Mouse (Mus musculus): ENCODE measurements around the gene Vasn.
A peak's percentile ranks its signal among the peaks of the same experiment; 100 is the strongest.

The Vasn gene

GRCm38 (mm10) chr16:4639831-4640237, at the start of gene Vasn, which contains the start of gene Dnaja3:
Vasn (plus strand) TSS chr16:4639941.
Dnaja3 (plus strand) TSS chr16:4639989.
- DNase-seq (ENCODE audit: low spot score in 2 of 2) = peak; percentile 70 to 82

DNA sequence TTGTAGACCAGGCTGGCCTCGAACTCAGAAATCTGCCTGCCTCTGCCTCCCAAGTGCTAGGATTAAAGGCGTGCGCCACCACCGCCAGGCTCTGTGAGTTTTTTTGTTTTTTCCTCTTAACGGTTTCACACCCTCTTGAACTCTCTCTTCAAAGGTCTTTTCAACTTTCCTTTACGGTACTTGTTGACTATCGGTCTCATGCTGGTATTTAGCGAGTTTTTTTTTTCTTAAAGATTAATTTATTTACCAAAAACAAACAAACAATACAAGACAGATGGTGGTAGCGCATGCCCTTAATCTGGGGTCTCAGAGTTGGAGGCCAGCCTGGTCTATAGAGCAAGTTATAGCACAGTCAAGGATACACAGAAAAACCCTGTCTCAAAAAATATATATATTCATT, 49.5 kb upstream of the Vasn start:
- no peak for DNase-seq (ENCODE audit: low spot score in 2 of 2)

DNA sequence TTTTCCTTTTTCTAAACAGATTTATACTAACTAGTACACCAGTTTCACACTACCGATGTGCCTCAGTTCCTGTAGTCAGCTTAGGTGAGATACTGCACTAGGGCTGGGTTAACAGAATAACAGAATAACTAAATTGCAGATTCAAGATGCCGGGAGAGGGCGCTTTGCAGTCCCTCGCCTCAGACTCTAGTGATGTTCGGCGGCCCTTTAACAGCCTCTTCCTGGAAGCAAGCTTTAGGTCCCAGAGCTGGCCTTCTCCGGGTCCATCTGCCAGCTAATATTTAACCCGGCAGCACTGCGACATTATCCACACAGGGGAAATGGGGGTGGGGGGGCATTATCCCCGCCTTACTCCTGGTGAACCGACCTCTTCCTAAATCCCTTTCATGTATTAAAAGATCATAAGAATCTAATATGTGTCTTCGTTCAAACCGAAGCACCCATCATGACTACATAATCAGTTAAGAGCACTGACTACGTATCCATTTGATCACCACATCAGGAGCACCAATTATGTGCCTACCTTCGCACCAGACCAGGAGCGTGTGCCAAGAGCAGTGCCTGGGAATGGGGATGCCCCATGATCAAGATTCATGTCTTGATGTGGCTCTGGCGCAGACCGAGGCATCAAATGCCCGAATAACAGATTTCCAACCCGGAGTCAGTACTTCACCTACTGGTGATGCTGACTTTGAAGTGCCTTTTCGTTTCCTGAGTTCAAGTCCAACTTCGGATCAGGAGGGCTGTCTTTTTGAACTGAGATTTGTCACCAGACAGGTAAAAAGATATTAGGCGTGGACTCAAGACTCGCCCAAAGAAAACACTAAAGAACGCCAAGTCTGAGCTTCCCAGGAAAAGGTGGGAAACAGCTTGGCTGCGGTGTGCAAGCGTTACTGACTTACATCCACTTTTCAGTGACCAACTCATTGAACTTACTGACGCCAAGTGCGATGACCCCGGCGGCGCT, 46.5 kb upstream of the Vasn start:
- DNase-seq (ENCODE audit: low spot score in 2 of 2) = no peak

DNA sequence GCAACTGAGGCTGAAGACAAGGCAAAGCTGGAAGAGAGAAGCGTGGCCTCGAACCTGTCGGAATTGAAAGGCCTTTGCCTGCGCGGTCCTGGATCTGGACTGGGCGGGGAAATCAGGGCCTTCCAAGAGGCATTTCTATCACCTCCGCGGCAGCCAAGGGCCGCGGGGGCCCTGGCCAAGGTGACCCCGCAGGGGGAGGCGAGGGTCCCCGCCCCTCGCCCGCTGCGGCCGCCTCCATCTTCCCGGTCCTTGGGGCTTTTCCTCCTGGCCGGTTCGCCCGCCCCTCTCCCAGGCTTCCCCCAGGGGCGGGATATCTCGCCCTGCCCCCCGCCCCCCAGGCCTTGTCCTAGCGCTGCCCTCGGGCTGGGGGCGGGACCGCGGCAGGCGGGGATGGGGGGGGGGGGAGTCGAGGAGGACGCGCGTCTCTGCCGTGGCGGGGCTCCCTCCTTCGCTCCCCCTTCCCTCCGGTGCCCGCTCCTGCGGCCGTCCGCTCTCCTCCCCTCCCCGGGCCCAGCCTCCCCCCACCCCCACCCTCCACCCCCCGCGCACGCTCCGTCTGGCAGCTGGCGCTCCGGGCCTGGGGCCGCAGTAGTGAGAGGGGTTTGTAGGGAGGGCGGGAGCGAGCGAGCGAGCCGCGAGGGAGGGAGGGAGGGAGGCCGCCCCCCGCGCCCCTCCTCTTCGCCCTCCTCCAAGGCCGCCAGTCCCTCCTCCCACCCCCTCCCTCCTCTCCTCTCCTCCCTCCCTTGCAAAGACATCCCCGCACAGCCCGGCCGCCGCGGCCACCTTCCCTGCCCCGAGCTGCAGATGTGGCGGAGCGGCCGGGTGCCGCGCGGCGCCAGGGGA, 45.5 kb upstream of the Vasn start, which contains the start of gene Glis2:
TSS of gene Glis2 (plus strand) at position 743 of the 843 bp plus-strand sequence.
- no peak for DNase-seq (ENCODE audit: low spot score in 2 of 2)

GRCm38 (mm10) chr16:4594814-4595526, 44.8 kb upstream of the Vasn start:
- DNase-seq (ENCODE audit: low spot score in 2 of 2) = no peak

GRCm38 (mm10) chr16:4595527-4595963, 44.2 kb upstream of the Vasn start:
- DNase-seq (ENCODE audit: low spot score in 2 of 2) = no peak

DNA sequence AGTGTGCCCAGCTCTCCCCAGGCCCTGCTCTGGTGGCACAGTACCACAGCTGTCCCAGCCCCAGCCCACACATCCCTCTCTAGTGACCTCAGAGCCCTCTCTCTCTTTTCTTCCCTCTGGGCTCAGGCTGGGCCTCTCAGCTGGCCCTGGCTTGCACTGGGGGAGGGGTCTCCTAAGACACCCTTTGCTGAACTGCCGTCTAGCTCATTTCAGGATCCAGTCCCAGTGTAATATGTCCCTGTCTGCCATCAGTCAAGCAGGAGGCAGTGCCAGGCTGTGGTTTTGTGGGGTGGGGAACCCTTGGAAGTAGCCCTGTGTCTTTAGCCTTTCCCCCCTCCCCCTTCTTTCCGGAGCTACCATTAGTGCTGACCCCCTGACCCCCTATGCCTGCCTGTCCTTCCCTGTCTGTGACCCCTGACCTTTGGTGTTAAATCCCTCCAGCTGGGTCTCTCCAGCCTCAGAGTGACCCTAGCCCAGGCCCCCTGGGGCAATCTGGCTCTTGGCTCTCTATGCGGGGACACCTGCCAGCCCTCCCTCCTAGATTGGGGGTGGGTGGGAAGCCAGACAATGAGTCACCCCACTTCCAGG, 43.5 kb upstream of the Vasn start:
- no peak for DNase-seq (ENCODE audit: low spot score in 2 of 2)

DNA sequence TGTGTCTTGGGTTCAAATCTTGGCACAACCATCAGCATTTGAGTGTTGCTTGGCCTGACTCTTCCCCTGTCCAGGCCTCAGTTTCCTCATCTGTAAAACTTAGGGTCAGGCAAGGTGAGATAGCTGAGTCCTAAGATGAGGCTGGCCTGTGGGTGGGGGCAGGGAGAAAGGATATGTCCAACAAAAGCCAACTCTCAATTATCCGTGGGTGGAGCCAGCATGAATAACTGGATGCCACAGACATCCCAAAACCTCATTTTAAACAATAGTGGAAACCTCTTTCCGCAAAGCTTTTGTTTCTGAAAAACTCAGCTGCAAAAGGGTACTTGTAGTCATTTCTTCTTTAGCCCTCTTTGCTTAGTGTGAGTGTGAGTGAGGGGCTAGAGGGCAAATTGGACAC, 42.9 kb upstream of the Vasn start:
- no peak for DNase-seq (ENCODE audit: low spot score in 2 of 2)

DNA sequence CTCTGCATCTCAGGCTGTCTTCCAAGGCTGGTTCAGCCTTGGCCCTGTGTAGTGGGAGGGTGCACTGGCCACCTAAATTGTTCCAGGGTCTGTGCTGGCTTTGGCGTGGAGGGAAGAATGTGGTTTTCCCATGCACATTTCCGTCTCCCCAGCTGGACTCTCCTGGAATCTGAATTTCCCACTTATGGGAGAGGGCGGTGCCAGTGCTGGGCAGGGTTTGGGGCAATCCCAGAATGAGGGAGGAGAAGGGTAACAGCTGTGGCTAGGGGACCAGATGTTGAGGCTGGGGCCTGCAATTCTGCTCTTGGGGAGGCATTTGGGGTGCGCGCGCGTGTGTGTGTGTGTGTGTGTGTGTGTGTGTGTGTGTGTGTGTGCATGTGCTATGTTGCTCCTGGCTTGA, 42.4 kb upstream of the Vasn start:
- no peak for DNase-seq (ENCODE audit: low spot score in 2 of 2)

- no peak for DNase-seq (ENCODE audit: low spot score in 2 of 2)
These were observed 41.7 kb upstream of the Vasn start for GRCm38 (mm10) chr16:4598041-4598440.

GRCm38 (mm10) chr16:4598891-4599543, 40.7 kb upstream of the Vasn start:
- no peak for DNase-seq (ENCODE audit: low spot score in 2 of 2)

DNA sequence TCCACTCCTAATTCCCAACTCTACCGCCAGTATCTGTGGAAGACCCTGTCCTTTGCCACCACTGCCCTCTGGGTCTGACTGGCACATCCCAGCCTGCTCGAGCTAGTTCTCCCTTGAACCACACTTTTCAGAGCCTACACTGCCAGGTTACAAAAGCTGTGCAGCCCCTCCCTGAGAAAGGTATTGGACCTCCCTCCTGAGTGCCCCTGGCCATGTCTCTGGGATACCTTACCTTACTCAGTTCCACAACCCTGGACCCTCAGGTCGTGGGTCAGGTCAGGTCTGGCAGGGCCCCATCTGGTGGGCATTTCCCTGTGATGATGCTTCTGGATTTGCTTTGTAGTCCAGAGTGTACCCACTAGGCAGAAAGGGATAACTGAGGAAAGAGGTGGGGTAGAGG, 40.1 kb upstream of the Vasn start:
- no peak for DNase-seq (ENCODE audit: low spot score in 2 of 2)

- DNase-seq (ENCODE audit: low spot score in 2 of 2) = no peak
These were observed 38.9 kb upstream of the Vasn start for GRCm38 (mm10) chr16:4600701-4601310.

GRCm38 (mm10) chr16:4602189-4602588, 37.6 kb upstream of the Vasn start:
- DNase-seq (ENCODE audit: low spot score in 2 of 2) = no peak

DNA sequence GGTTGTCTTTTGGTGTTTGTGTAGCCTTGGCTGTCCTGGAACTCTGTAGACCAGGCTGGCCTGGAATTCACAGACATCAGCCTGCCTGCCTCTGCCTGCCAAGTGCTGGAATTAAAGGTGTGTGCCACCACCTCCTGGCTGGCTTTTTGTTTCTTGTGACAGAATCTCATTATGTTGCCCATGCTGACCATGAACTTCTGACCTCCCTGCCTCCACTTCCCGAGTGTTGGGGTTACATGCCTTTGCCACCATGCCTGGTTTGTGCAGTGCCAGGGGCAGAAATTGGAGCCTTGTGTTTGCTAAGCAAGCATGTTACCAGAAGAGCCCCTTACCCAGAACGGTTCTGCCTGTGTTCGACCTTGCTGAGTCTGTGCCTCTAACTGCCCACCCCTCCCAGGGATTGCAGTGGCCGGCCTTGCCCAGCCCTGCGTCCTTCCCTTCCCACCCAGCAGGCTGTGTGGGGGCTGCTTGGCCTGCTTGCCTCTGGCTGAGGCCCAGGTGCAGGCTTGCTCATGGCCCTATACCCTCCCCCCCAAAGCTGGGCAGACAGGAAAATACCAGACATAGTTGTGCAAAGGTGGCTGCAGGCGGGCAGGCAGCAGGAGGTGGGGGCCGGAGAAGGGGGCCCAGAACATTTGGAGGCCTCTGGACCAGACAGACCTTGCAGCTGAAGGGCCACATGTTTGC, 36.8 kb upstream of the Vasn start:
- DNase-seq (ENCODE audit: low spot score in 2 of 2) = no peak

GRCm38 (mm10) chr16:4603453-4603837, 36.3 kb upstream of the Vasn start:
- DNase-seq (ENCODE audit: low spot score in 2 of 2) = no peak

DNA sequence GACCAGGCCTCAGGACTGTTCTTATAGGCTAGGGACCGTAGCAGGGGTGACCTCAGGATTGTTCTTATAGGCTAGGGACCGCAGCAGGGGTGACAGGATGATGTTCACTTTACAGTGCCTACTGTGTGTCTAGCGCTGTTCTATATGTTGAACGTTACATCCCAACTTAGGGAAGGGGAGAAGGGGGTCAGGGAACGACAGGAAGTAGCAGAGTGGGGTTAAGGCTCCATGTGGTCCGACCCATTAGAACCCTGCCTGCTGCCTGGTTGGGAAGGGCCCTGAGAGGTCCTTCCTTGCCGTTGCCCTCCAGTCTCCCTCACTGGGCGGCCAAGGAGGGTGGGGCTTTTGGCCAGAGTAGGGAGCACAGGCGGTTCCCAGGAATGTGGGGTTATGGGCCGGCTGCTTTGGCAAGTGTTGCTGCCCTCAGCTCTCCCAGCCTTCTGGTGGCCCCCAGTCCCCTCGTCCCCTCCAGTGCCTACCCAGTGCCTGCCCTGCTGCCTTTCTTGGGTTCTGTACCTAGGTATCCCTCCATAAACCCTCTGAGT, 35.4 kb upstream of the Vasn start:
- DNase-seq (ENCODE audit: low spot score in 2 of 2) = no peak

- DNase-seq (ENCODE audit: low spot score in 2 of 2) = no peak
These were observed 34.1 kb upstream of the Vasn start for GRCm38 (mm10) chr16:4605514-4606131.
